Mouse (Mus musculus): ENCODE results near the gene Ndufa8. TPM values are rescaled to one million over a fixed set of nuclear protein-coding genes. Genes with fewer than 3 reads are reported as not detected.
A peak's percentile ranks its signal among the peaks of the same experiment; 100 is the strongest.

Gene Ndufa8
- total RNA-seq, 2 experiments from 2014 or later: 197 to 198 TPM

DNA sequence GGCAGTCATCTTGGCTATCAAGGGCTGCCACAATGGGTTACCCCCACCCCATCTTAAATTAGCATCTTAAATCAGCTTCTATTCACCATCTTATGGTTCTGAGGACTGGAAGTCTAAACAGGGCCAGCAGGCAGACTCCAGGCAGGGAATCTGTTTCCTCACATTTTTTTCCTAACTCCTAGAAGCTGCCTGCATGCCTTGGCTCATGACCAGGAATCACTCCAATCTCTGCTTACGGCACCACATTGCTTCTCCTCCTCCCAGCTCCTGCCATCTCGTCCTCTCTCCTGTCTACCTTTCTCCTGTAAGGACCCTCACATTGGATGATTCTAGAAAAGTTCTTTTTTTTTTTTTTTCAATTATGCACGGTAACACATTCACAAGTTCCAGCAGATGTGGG, 4.0 kb upstream of the Ndufa8 start:
- intact Hi-C loops (cut with DNase I): no loop called here
- DNase-seq (ENCODE audit: low spot score in 2 of 2): peak in 1 of 2 experiments; percentile 64

DNA sequence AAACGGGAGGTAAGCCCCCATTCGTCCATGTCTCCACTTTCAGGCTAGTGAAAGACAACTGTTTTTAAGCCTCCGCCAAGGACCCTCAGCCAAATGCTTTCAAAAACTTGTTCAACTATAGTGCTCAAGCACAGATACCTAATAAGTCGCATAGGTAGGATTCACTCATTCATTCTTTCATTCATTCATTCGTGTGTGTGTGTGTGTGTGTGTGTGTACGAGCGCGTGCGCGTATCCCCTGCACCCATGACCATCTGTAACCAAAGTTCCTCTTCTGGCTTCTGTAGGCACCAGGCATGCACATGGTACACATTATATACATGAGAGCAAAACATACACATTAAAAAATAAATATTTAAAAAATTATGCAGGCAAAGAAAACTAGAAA, 355 bp upstream of the Ndufa8 start:
- no peak for DNase-seq (ENCODE audit: low spot score in 2 of 2)
- intact Hi-C loops (cut with DNase I): loop anchor here (5.0 kb wide), 1 partner anchor 88 kb away; the partner anchor contains the start of genes Mrrf and Rbm18

DNA sequence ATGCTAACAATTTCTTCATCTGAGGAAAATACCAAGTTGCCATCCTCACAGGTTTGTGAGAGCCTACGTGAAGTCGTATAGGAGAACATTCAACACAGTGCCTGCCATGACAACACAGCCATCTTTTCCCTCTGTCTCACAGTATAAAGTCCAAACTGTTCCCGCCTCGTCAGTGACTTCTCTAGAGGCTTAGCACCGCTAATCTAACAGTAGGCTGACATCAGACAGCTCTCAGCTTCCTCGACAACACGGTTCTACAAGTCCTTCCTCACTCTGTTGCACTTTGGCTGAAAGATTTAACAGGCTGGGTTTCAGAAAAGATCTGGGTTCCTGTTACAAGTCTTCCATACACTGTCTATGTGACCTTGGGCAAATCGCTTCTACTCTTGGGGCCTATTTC, 1.0 kb downstream of the Ndufa8 start:
- intact Hi-C loops (cut with DNase I): loop anchor here (5.0 kb wide), 1 partner anchor 89 kb away; the partner anchor contains the start of genes Mrrf and Rbm18

DNA sequence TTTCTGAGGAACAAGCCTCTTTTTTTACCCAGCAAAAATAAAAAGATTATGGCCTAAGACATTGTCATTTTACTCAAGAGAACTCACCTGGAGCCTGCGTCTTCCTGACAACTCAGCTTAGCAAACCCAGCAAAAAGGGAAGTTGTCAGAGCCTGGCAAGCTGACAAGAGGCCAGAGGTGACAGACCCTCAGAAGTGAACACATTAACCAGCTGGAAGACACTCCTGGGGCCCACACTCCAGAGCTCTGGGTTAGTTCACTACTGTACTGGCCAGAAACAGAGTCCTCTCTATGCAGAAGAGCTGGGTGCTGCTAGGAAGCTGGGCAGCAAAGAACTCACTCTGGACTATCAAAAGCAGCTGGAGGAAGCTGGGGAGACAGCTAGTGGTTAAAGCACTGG, 8.3 kb downstream of the Ndufa8 start:
- intact Hi-C loops (cut with DNase I): no loop called here
- no peak for DNase-seq (ENCODE audit: low spot score in 2 of 2)

More for the DNA sequence above, 1.0 kb downstream of the Ndufa8 start:
- no peak for DNase-seq (ENCODE audit: low spot score in 2 of 2)

DNA sequence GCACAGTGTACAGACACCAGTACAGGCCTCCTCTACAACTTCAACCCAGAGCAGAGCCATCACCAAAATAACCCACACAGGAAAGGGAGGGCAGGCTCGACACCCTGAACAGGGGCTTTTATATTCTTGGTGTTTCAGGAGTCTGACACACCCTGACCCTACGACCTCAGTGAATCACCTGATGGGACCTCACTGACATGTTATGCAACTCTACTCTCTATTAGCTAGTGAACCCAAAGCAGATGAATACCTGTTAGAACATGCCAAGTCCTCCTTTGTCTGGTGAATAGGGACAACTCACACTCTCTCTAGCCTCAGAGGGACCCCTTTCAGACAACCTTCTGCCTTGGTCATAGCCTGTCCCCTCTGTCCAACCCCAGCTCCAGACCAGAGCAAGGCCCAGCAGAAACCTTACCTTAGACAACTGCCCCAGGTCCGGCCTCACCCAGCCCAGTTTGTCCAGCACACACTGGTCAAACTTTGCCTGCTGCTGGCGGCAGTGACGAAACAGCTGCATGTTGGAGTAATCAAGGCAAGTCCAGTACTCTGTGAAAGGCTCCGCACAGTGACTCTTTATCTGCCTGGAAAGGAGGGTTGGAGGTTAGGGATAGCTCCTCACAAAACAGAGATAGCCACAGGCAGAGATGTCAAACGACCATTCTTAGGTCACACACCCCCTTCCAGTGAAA, 9.8 kb downstream of the Ndufa8 start:
- DNase-seq (ENCODE audit: low spot score in 2 of 2): no peak
- intact Hi-C loops (cut with DNase I): no loop called here

DNA sequence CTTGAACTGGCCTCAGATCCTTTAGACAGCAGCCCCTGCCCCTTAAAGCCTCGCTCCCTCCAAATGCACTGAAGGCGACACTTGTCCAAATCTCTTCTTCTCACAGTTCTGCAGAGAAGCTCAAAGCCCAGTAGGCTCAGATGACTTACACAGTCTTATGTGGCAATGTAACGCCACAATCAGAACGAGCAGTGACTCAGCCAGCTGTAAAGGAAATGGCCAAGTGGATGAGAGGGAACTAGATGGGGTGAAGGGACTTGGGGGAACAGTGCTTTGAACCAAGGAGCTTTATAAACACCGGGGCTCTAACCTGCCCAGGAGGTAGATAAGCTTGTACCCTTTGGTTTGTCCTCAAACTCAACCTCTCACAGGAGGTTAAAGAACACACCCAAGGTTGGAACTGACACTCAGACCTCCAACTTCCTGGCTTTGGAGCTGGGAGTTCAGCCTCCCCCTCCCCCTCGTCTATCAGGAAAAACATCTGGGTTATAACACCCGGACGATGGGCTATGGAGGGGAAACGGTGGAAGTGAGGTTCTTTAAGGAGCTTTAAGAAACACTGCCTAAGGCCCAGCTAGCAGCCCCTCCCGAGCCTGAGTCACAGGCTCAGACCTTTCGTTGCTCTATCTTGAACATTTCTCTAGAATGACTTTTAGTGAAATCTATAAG, 13.7 kb downstream of the Ndufa8 start:
- intact Hi-C loops (cut with DNase I): no loop called here

DNA sequence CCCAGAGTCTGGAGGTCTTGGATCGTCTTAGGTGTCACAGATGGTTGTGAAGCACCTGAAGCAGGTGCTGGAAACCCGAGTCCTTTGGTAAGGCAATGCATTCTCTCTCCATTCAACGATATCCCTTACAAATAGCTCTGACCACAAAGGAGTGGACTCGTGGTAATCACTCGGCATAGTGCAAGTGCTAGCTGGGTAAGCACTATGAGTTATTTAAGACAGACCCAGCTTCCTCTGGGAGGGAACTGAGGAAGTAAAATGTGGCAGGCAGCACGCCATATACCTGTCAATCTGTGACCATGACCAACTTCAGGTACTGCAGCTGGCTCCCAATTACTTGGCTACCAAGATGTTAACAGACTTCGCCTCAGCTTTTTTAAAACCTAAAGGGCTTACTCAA, 14.3 kb downstream of the Ndufa8 start:
- intact Hi-C loops (cut with DNase I): no loop called here
- DNase-seq (ENCODE audit: low spot score in 2 of 2): no peak

More for the DNA sequence above, 13.7 kb downstream of the Ndufa8 start:
- no peak for DNase-seq (ENCODE audit: low spot score in 2 of 2)

DNA sequence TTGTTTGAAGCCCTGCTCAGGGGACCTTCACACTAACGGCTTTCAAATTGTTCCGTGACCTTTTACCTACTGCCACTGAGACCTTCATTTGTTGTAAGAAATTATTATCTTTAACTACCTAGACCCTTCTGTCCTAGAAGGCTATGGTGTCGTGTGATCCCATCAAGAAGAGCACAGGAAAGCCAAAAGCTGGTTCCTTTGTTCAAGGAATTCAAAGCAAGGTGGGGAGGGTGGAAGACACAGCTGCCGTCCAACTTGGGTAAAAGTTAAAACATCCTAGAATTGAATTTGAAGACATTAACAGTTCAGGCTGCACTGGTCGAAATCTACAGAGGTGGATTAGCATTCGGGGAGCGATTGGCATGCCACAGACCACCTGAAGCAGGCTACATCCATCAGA, 15.2 kb downstream of the Ndufa8 start:
- no peak for DNase-seq (ENCODE audit: low spot score in 2 of 2)
- intact Hi-C loops (cut with DNase I): no loop called here

DNA sequence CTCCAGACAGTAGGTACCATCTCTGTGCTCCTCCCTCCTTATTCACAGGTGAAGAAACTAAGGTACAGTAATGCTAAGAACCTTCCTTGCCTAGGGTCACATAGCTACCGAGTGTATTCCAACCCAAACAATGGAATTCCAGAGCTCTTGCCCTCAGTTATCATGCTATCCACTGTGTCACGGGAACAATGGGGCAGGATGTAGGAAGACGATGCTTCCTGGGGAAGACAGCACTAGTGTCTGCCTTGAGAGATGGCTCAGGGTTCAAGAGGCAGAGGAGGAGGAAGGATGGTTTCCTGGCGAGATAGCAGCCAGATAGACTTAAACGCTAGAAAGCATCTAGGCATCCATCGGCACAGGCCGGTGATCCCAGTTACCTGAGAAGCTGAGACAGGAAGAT, 16.3 kb downstream of the Ndufa8 start:
- intact Hi-C loops (cut with DNase I): no loop called here
- no peak for DNase-seq (ENCODE audit: low spot score in 2 of 2)

DNA sequence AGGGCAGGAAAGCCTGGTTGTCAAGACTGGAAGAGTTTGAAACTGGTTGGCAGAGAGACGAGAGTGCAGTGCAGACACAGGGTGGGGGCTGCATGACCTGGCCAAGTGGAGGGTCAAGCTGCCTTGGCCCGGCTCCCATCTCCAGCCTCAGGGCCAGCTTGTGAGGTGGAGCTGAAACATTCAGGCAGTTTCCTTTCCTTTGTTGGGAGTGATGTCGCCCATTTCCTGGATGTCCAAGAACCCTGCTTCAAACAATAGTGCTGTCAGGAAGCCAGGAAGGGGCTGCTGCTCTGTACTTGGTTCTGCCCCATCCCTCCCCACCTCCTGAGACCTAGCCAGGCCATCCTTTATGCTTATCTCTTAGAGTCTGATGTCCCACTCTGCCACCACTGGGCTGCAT, 25.9 kb downstream of the Ndufa8 start:
- DNase-seq (ENCODE audit: low spot score in 2 of 2): no peak
- intact Hi-C loops (cut with DNase I): no loop called here

DNA sequence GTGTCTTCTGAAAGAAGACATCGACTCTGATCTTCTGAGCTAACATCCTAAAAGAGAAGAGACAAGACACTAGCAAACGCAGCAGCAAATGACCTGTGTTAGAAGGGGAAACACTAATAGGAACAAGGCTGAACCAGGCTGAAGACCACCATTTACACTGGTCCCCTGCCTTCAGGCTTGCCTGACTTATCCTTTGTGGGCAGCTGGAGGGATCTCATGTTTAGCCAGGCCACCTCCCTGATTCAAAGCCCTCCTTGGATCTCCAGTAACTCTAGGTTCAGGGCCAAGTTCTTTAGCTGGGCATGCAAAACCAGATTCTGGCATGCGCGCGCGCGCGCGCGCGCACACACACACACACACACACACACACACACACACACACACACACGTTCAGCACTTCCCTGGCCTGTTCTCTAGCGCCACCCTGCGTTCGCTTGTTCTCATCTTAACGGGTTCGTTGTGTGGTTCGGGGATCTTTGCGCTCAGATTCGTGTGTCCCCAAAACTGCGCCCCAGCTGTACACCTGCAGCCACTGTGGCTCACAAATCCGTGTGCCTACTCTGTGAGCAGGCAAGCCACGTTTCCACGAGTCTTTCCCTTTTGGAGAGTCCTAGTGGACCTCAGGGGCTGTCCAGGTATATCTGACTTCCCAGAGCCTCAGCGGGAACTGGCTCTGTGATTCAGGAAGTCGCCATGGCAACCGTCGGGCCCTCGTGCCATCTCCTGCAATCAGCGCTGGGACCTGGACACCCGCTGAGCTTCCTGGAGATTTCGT, 27.6 kb downstream of the Ndufa8 start:
- peak; percentile 85 to 88 for DNase-seq (ENCODE audit: low spot score in 2 of 2)
- intact Hi-C loops (cut with DNase I): no loop called here

DNA sequence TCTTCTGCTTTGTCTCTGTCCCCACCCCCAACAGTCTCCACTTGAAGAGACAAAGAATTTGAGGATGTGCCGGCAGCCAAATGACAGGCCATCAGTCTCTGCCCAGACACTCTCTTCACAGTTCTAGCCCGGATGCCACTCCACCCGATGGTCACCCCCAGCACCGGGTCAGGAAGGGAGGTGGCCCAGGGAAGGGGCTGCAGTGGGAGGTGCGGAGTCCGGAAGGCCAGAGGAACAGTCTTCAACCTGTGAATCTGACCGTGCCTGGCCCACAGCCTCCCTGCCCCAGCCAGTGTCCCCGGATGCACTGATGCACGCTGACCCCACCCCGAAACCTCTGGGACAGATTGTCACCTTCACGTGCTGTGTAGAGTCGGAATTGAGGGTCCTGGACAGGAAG, 36.2 kb downstream of the Ndufa8 start:
- intact Hi-C loops (cut with DNase I): no loop called here
- no peak for DNase-seq (ENCODE audit: low spot score in 2 of 2)

DNA sequence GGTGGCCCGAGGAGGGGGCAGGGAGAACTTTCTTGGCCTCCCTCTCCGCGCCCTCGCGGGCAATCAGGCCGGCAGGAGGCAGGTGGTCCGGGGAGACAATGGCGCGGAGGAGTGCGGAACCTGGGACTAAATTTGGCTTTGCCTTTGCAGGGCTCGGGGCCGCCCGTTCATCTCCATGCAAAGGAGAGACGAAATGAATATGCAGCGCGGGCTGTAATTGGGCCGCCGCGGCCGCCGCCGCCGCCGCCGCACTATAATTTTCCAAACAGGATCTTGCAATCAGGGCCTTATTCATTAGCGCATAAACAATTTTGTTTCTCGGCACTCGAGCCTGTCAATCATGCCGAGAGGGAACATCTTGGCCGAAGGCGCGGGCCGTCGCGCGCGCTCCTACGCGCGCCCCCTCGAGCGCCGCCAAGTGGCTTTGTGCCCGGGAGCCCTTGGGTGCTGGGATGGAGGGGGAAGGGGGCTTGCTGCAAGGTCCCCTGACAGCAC, 37.8 kb downstream of the Ndufa8 start:
- peak; percentile 41 to 62 for DNase-seq (ENCODE audit: low spot score in 2 of 2)
- intact Hi-C loops (cut with DNase I): no loop called here

DNA sequence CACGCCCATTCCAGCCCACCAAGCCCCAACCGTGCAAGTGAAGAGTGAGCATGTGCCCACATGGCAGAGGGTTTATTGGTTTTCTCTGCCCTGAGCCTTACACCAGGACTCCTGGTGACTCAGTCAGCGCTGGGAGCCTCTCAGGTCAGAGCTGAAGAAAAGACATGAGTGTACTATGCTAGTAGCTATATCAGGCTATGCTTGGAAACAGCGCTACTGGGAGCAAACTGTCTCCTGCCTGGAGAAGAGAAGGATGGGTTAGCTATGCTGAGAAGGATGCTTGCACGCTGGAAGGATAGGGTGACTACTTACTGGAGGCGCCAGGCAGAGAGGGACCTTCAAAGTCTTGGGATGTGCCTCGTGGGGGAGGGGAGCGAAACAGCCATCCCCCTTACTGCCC, 38.6 kb downstream of the Ndufa8 start:
- DNase-seq (ENCODE audit: low spot score in 2 of 2): peak in 1 of 2 experiments; percentile 15
- intact Hi-C loops (cut with DNase I): no loop called here

DNA sequence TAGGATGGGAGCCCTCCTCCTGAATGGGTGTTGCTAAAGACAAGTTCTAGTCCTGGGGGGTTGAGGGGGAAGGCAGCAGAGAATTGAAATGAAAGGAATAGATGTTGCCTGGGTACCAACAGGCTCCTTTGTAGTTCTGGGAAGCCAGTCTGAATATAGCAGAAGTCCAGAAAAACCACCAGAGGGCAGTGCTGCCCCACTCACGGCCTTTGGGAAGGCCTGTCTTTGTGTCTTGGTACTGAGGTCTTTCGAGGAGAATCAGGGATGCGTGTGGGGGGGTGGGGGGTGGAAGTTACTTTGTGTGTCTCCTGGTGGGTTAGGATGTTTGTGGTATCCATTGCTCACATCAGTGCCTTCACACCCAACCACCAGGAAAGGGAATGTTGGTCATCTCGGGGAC, 39.8 kb downstream of the Ndufa8 start:
- peak in 1 of 2 experiments; percentile 61 for DNase-seq (ENCODE audit: low spot score in 2 of 2)
- intact Hi-C loops (cut with DNase I): loop anchor here (1.0 to 10.0 kb wide), 5 partner anchors 93 to 1325 kb away; partner anchors contain the start of genes Mrrf and Rbm18

DNA sequence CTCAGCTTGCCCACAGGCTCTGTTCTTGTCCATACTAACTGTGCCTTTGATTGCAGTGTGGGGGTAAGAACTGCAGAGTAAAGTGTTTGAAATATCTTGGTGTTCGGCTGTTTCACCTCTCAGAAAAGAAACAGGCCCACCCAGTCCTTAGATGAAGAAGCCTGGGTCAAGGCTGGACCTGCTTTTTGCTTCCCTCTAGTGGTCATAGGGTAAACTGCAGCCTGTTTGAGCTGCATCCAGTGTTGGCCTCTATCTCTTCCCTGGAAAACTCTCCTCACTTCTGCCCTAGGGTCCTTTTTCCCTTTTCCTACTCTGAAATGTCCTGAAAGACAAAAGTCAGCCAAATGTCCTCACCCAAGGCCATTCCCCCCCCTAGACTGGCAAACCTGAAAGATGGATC, 41.1 kb downstream of the Ndufa8 start:
- intact Hi-C loops (cut with DNase I): loop anchor here (5.0 to 10.0 kb wide), 3 partner anchors 94 to 1327 kb away; partner anchors contain the start of genes Mrrf and Rbm18

DNA sequence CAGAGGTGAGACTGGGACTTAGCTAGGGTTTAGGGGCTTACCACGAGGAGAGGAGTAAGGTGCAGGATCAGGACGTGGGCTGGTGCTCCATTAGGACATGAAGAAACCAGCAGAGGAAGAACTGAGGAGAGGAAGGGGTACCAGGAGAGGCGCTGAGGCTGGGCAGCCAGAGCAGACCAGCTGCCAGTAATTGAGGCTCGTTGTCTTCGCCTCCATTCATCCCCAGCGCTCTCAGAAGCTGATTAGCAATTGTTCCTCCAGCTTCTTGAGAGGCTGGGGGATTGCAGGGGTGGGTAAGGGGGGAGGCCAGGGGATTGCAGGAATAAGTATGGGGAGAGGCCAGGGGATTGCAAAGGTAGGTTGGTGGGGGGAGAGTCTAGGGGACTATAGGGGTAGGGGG, 47.0 kb downstream of the Ndufa8 start:
- DNase-seq (ENCODE audit: low spot score in 2 of 2): no peak
- intact Hi-C loops (cut with DNase I): loop anchor here (10.0 kb wide), 1 partner anchor 1333 kb away; no protein-coding TSS in a partner anchor

More for the DNA sequence above, 41.1 kb downstream of the Ndufa8 start:
- peak in 1 of 2 experiments; percentile 55 for DNase-seq (ENCODE audit: low spot score in 2 of 2)

DNA sequence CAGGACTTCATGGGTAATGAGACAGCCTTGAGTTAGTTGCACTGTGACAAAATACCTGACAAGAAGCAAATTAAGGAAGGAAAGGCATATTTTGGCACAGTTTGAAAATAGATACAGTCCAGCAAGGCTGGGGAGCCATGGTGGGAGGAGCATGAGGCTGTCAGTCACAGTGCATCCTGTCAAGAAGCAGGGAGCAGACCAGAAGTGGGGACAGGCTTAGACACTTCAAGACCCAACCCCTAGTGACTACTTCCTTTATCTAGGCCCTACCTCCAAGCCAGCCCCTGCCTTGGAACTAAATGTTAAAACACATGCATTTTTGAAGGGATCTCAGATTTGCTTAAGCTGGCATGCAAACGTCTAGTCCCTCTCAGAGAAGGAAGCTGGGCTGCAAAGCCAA, 48.8 kb downstream of the Ndufa8 start:
- intact Hi-C loops (cut with DNase I): loop anchor here (10.0 kb wide), 1 partner anchor 1334 kb away; no protein-coding TSS in a partner anchor
- DNase-seq (ENCODE audit: low spot score in 2 of 2): no peak

DNA sequence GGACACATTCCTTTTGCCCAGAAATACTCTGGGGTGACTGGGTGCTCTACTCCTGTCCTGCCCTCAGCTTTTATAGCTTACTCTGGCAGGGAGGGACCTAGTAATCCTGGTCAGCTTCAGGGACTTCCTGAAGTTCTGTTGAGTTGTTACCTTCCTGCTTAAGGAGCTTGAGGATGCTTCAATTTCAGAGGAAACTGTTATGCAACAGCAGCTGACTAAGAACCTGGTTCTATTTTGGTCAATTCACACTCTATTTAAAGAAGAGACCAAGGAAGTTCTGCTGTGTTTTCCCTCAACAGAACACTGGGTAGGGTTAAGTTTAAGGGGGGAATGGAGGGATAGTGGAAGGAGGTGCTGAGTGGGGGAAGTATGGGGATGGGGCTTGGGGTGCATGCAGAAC, 50.0 kb downstream of the Ndufa8 start:
- intact Hi-C loops (cut with DNase I): no loop called here
- DNase-seq (ENCODE audit: low spot score in 2 of 2): peak in 1 of 2 experiments; percentile 60

DNA sequence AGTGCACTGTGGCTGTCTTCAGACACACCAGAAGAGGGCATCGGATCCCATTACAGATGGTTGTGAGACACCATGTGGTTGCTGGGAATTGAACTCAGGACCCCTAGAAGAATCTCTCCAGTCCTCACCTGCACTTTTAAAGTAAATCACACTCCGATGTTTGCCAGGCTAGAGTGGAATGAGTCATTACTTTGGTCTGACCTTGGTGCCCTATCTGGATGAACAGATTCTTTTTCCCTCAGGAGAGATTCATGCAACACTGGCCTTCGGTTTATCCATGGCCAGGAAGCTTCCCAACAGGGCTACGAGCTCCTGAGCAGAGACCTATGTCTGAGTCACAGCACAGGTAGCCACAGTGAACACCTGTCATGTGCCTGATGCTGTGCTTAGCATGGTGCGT, 50.8 kb downstream of the Ndufa8 start:
- intact Hi-C loops (cut with DNase I): no loop called here

More for the DNA sequence above, 50.8 kb downstream of the Ndufa8 start:
- DNase-seq (ENCODE audit: low spot score in 2 of 2): no peak
